In genomic region chr11:53460192-53460591, GRCm38 (mm10) we compare ENCODE assay signal across 35 mouse cellular contexts. TPM values are rescaled to one million over a fixed set of nuclear protein-coding genes. Genes with fewer than 3 reads are reported as not detected.
DNase-seq lines count a peak whose midpoint lies in the region; ATAC-seq lines count a peak whose summit lies in the region.
"Had no signal": no experiment of that assay in that cellular context is flagged by ENCODE, and none has a peak within 500 bp of the region (broad histone marks: within the 10 kb centered on the region; RNA-seq: fewer than 3 reads in every experiment).

No protein-coding gene starts in this region.

- no peaks in the 10 kb centered on the region for H3K9me3 ChIP-seq in hindbrain, embryonic 16.5 days (ENCODE audit: control insufficient read depth, low read length)
- H3K9me3 ChIP-seq in forebrain, embryonic 10.5 days = peaks cover 8% of the 10 kb centered on the region; the same call in 1 of the 2 replicates
- H3K9me3 ChIP-seq: embryonic facial prominence, embryonic 10.5 days; embryonic facial prominence, embryonic 13.5 days; hindbrain, embryonic 12.5 days; hindbrain, embryonic 15.5 days; intestine, embryonic 15.5 days had no signal

- H3K4me2 ChIP-seq in hindbrain, embryonic 16.5 days (ENCODE audit: low read length) = no peak overlapping the region
- H3K4me2 ChIP-seq: embryonic facial prominence, embryonic 13.5 days; heart, embryonic 11.5 days; hindbrain, embryonic 12.5 days; hindbrain, embryonic 15.5 days; intestine, embryonic 15.5 days had no signal

- H3K27ac ChIP-seq in hindbrain, embryonic 16.5 days (ENCODE audit: low read depth, low read length) = no peak overlapping the region
- no peak overlapping the region for H3K27ac ChIP-seq in forebrain, embryonic 10.5 days
- H3K27ac ChIP-seq: embryonic facial prominence, embryonic 10.5 days; embryonic facial prominence, embryonic 13.5 days; gastrocnemius, adult 2 months; hindbrain, embryonic 12.5 days; hindbrain, embryonic 15.5 days; intestine, embryonic 15.5 days had no signal

- peaks cover 59% of the 10 kb centered on the region for H3K27me3 ChIP-seq in hindbrain, embryonic 16.5 days (replicated peaks; ENCODE audit: control insufficient read depth, insufficient read depth, low read length)
- peaks cover 100% of the 10 kb centered on the region for H3K27me3 ChIP-seq in forebrain, embryonic 10.5 days (ENCODE audit: poor library complexity, severe bottlenecking)
- H3K27me3 ChIP-seq: CH12.LX had no signal

- no peak overlapping the region for H3K4me3 ChIP-seq in hindbrain, embryonic 16.5 days (ENCODE audit: low read length)
- no peak overlapping the region for H3K4me3 ChIP-seq in forebrain, embryonic 10.5 days
- H3K4me3 ChIP-seq: embryonic facial prominence, embryonic 10.5 days; embryonic facial prominence, embryonic 13.5 days; erythroblast, embryonic 14.5 days; gastrocnemius, adult 2 months; hindbrain, embryonic 12.5 days; hindbrain, embryonic 15.5 days; intestine, embryonic 15.5 days had no signal

- DNase-seq in 3134 (ENCODE audit: extremely low read depth, insufficient read length, low spot score) (peak; percentile 63), 416B (ENCODE audit: low read depth) (peak; percentile 28)
- DNase-seq in Muller cell, postnatal 12 days (ENCODE audit: inconsistent ontology term) = peak; percentile 48
- no peak for DNase-seq in forebrain, embryonic 10.5 days (ENCODE audit: extremely low spot score, low spot score)
- no peak for DNase-seq in left cerebral cortex, adult 9 months (ENCODE audit: low spot score in 2 of 2)
- DNase-seq: adrenal gland, adult 2 months; adrenal gland, postnatal 14 days; B cell, adult 2 months; cerebellum, adult 11-12 months; cerebellum, adult 8-10 months; cerebellum, postnatal 10 days; cerebellum, postnatal 36 days; embryo, embryonic 11 days; forebrain, postnatal 0 days; gastrocnemius, adult 2 months; gastrocnemius, postnatal 14 days; heart, adult 11 months; kidney, adult 11 months had no signal

- no peak for ATAC-seq in hindbrain, embryonic 16.5 days
- ATAC-seq: forebrain, embryonic 14.5 days; forebrain, postnatal 0 days; intestine, embryonic 15.5 days had no signal

- no peaks in the 10 kb centered on the region for H3K36me3 ChIP-seq in hindbrain, embryonic 16.5 days (ENCODE audit: control insufficient read depth, insufficient read depth, low read length)
- no peaks in the 10 kb centered on the region for H3K36me3 ChIP-seq in forebrain, embryonic 10.5 days (replicated peaks)
- H3K36me3 ChIP-seq: embryonic facial prominence, embryonic 10.5 days; G1E; hindbrain, embryonic 12.5 days; hindbrain, embryonic 15.5 days; intestine, embryonic 15.5 days had no signal

- H3K9ac ChIP-seq in hindbrain, embryonic 16.5 days (ENCODE audit: low read depth, low read length) = no peak overlapping the region
- H3K9ac ChIP-seq: embryonic facial prominence, embryonic 13.5 days; forebrain, postnatal 0 days; hindbrain, embryonic 12.5 days; hindbrain, embryonic 15.5 days; intestine, embryonic 15.5 days had no signal

- peaks cover 14% of the 10 kb centered on the region for H3K4me1 ChIP-seq in hindbrain, embryonic 16.5 days (ENCODE audit: control insufficient read depth, insufficient read depth, low read depth, low read length)
- peaks cover 35% of the 10 kb centered on the region for H3K4me1 ChIP-seq in forebrain, embryonic 10.5 days

- WGBS in hindbrain, embryonic 16.5 days = 87% methylated on average over 3 of the region's 3 CpGs
- WGBS in forebrain, embryonic 10.5 days = 84% methylated on average over 3 of the region's 3 CpGs

RNA-seq across cellular contexts. Expression of gene Shroom1, which starts 3.2 kb away (rescaled TPM):
- polyA plus RNA-seq in hindbrain, embryonic 16.5 days (2015; fragmentation: Nextera tagmentation; extraction: Ambion mirVana) = 3.2 and 3.6 TPM in 2 replicates
- 1.2 and 1.7 TPM in 2 replicates for polyA plus RNA-seq in forebrain, embryonic 10.5 days (2016; fragmentation: Nextera tagmentation; extraction: Ambion mirVana)
- polyA plus RNA-seq: erythroblast, embryonic 14.5 days; G1E had no signal

RNA-seq across cellular contexts. Expression of gene Gm10447, which starts 3.3 kb away (rescaled TPM):
- not detected in 2 replicates for polyA plus RNA-seq in hindbrain, embryonic 16.5 days (2015; fragmentation: Nextera tagmentation; extraction: Ambion mirVana)
- polyA plus RNA-seq in forebrain, embryonic 10.5 days (2016; fragmentation: Nextera tagmentation; extraction: Ambion mirVana) = not detected in 2 replicates
- polyA plus RNA-seq: adrenal gland, adult 2 months; brain, embryonic 14.5 days; erythroblast, embryonic 14.5 days; forebrain, embryonic 11.5 days; forebrain, embryonic 14.5 days; forebrain, postnatal 0 days; G1E; heart, embryonic 11.5 days; hindbrain, embryonic 15.5 days had no signal

RNA-seq across cellular contexts. Expression of gene Gm9837, which starts 10.1 kb away (rescaled TPM):
- not detected in 2 replicates for polyA plus RNA-seq in hindbrain, embryonic 16.5 days (2015; fragmentation: Nextera tagmentation; extraction: Ambion mirVana)
- polyA plus RNA-seq in forebrain, embryonic 10.5 days (2016; fragmentation: Nextera tagmentation; extraction: Ambion mirVana) = not detected in 2 replicates
- polyA plus RNA-seq: adrenal gland, adult 2 months; brain, embryonic 14.5 days; cortical plate, adult 2 months; embryonic facial prominence, embryonic 10.5 days; embryonic facial prominence, embryonic 13.5 days; erythroblast, embryonic 14.5 days; forebrain, embryonic 11.5 days; forebrain, embryonic 14.5 days; forebrain, postnatal 0 days; frontal cortex, adult 2 months; G1E; heart, embryonic 11.5 days; heart, embryonic 14.5 days; heart, postnatal 0 days; hindbrain, embryonic 12.5 days; hindbrain, embryonic 15.5 days; intestine, embryonic 15.5 days had no signal

RNA-seq across cellular contexts. Expression of gene Gm9945, which starts 19.8 kb away (rescaled TPM):
- polyA plus RNA-seq in hindbrain, embryonic 16.5 days (2015; fragmentation: Nextera tagmentation; extraction: Ambion mirVana) = 0.34 TPM in 1 of 2 replicates, not detected in the other
- polyA plus RNA-seq in forebrain, embryonic 10.5 days (2016; fragmentation: Nextera tagmentation; extraction: Ambion mirVana) = 0.30 TPM in 1 of 2 replicates, not detected in the other
- polyA plus RNA-seq: adrenal gland, adult 2 months; brain, embryonic 14.5 days; embryonic facial prominence, embryonic 13.5 days; erythroblast, embryonic 14.5 days; forebrain, embryonic 11.5 days; heart, embryonic 14.5 days; heart, postnatal 0 days; hindbrain, embryonic 12.5 days; intestine, embryonic 15.5 days had no signal

RNA-seq across cellular contexts. Expression of gene Sowaha, which starts 19.9 kb away (rescaled TPM):
- polyA plus RNA-seq in hindbrain, embryonic 16.5 days (2015; fragmentation: Nextera tagmentation; extraction: Ambion mirVana) = 1.5 TPM in 2 replicates
- 0.46 and 0.97 TPM in 2 replicates for polyA plus RNA-seq in forebrain, embryonic 10.5 days (2016; fragmentation: Nextera tagmentation; extraction: Ambion mirVana)

Comparison
In these comparisons a context has a peak if more than half of its experiments do, and no peak if none do; other contexts are left out.
1. DNase-seq: peak in 3134 (single experiment), 416B (single experiment) and Muller cell, postnatal 12 days (single experiment); none in forebrain, embryonic 10.5 days (single experiment) and left cerebral cortex, adult 9 months (0 of 2).